Mouse (Mus musculus) kidney, adult 11 months (tissue): ENCODE measurements around the gene Slc39a11.

ENCODE experiments used
- DNase-seq: peaks from one replicate; pipeline ENCODE4 v3.0.0; 2022

Slc39a11 gene

DNA sequence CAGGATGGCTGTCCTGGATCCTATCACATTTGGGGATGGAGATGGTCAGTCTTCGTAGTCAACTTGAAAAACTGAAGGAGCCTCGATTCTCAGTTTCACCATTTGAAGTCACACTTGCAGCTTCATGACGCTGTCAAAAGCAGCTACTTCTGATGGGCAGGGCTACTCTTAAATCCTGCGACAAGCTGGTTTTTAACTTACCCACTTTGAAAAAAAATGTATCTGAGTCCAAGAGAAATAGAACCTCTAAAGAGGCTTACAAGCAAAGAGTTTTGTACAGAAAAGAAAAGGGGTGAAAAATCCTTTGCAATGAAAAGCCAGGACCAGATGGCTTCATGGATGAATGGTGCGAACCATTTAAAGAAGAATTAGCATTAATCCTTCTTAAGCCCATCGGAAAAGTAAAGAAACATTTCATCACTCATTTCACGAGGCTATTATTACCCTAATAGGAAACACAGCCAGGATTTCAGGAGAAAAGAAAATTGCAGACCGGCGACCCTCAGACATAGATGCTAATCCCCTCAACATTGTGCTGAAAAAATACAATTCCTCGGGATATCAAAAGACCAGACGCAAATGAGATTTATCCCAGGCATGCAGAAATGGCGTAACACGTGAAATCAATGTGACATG lies 437.4 kb downstream of the Slc39a11 start:
- no peak for DNase-seq

GRCm38 (mm10) chr11:113209220-113209878 lies 440.5 kb downstream of the Slc39a11 start:
- DNase-seq: peak; percentile 10

DNA sequence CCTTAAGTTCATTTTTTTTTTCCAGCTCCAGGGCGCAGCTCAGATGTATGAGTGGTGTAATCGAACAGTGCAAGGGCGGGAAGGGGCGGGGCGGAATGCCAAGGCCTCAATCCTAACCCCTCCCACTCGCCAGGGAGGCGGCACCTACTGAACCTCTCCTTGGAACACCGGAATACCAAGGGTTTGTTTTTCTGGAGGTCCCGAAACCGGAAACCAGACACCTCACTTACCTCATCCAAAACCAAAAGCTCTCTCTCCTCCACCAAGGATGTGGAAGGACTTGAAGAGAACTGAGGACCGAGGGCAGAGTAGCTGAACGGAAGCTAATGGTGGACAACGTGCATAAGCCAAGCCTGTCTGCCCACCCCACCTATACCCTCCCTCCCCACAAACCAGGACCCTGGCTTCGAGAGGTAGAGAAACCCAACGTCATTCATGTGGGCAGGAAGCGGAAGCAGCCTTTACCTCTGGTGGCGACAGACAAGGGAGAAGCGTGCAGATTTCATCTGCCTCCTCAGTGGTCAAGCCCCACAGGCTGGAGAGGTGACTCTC lies 441.3 kb downstream of the Slc39a11 start:
- no peak for DNase-seq

GRCm38 (mm10) chr11:113207966-113208365 lies 441.9 kb downstream of the Slc39a11 start:
- no peak for DNase-seq

- no peak for DNase-seq
Measured at GRCm38 (mm10) chr11:113206099-113206498, 443.8 kb downstream of the Slc39a11 start.

DNA sequence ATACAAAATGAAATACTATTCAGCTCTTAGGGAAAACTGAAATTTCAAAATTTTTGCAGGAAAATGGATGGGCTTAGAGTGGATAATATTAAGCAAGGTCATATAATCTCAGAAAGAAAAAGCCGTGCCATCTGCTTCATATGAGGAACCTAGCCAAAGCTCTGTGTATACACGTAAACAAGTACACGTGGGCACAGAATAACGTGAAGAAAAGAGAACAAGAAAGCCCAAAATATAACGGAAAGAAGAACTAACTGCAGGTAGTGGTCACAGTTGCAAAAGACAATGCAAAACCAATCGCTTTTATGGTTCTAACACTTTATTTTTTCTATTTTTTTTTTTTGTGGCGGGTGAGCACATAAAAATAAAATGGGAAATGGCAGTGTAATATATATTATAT lies 446.9 kb downstream of the Slc39a11 start:
- no peak for DNase-seq

- peak; percentile 71 for DNase-seq
Measured at GRCm38 (mm10) chr11:113201470-113201997, 448.3 kb downstream of the Slc39a11 start.

GRCm38 (mm10) chr11:113200901-113201300 lies 449.0 kb downstream of the Slc39a11 start:
- DNase-seq: no peak

DNA sequence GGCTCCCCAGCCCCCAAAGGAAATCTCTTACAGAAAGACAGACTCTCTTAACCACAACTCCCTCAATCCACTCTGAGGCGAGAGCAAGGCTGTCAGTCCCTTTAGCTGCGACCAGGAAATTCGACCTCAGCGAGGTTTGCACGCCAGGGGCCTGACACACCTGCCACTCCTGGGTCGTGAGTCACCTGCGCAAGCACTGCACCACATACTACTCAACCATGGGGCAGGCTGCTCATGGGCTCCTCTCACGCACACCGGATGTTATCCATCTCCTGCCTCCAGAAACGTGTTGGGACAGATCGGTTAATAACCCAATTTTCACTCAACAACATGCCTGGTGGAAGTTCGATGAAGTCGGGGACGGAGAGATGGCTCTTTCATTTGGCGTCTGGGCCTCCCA lies 451.3 kb downstream of the Slc39a11 start:
- DNase-seq: no peak

DNA sequence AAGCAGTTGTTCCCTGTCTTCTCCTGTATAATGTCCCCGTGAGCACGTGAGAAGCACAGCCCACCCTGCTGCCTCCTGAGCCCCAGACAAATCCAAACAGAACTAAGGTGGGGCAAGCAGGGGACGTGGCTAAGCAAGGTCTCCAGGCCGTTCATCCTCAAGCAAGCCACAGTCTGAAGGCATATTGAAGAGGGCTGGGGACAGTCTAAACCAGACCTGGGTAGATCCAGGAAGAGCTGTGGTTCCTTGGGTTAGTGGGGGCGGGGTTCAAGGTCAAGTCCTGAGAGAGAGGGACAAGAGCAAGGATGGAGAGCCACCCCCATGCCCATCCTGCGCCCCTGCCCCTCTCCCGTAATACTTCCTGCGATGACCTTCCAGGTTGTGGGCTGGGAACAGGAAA lies 452.3 kb downstream of the Slc39a11 start:
- no peak for DNase-seq

GRCm38 (mm10) chr11:113196234-113197007 lies 453.5 kb downstream of the Slc39a11 start:
- DNase-seq: no peak
